Mouse (Mus musculus) pancreas, adult 10 weeks (tissue): Measurements from ENCODE around the gene Ckb. TPM values are rescaled to one million over a fixed set of nuclear protein-coding genes. Genes with fewer than 3 reads are reported as not detected.

Experiments
- polyA plus RNA-seq: library from polyadenylated mRNA; stranded (reverse); fragments of 350-450 nt; fragmentation: Illumina TruSeq; extraction: RNeasy Lipid Tissue Mini Kit (QIAGEN cat#74804); gene quantifications from one replicate; pipeline ENCODE4 v1.2.3, GENCODE M21; 2015; ENCODE audit warnings: low read depth, low replicate concordance; ENCODE audit not compliant: insufficient read depth

Gene Ckb
- 18.8 TPM for polyA plus RNA-seq

GRCm38 (mm10) chr12:111672176-111672575 lies at the start of gene Ckb:
TSS of gene Ckb (minus strand) at chr12:111672338.

DNA sequence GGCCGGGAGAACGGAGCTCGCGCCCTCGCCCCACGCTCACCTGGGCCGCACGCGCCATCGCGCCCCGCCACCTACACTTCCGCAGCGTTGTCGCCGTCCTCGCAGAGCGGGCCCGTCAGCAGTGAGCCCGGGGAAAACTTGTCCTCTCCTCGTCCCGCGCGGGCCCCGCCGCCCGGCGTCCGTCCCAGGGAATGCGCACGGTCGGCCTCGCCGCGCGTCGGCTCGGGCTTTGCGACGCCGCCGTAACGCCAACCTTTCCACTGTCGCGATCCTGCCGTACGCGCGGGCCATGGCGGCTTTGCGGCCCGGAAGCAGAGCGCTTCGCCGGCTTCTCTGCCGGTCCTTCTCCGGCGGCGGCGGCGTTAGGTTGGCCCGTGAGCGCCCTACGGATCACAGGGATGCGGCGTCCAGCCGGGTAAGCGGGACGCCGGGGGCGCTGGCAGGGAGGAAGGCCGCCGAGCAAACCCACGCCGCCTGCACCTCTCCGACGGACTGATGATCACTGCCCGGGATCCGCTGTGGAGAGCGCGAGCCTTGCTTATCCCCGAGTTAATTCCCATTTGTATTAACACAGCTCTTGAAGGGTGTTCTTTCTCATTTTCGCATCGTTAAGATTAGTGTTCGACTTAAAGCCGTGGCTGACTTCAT lies 41.0 kb upstream of the Ckb start, which contains the start of the genes Bag5 and Apopt1:
Bag5 (minus strand) TSS at position 254 of the 648 bp plus-strand sequence.
Apopt1 (plus strand) TSS at position 258 of the 648 bp plus-strand sequence.

DNA sequence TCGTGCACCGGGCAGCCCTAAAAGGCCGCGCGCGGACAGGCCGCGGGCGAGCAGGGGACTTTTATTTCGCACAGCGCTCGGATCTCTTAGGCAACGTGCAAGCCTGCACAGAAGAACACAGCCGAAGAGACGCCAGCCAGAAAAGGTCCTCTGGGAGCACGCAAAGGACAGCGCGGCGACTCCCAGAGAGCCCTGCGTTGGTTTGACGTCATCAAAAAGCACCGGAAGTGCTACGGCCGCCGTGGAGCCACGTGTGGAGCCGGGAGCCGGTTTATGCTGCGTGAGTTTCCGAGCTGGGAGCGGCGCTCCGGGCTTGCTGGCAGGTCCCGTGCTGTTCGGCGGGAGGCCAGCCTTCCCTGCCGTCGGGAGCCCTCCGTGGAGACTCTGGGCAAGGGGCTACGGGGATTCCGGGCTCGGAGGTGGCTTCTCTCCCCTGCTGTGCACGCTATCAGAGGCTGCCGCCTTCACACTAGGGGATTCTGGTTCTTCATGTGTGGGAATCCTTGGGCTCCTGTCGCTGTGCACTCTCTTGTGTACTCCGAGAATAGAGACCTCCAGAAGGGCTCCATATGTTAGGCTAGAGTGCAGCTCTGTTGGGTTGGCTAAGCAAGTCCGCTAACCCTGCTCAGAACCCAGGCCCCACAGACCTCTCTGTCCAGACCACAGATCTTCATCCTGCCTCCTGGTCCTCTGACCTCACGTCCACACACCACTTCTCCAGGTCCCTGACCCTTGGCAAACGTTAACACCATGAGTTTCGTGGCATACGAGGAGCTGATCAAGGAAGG lies 5.9 kb upstream of the Ckb start, which contains the start of gene Trmt61a:
Trmt61a (plus strand) TSS at position 224 of the 788 bp plus-strand sequence.

Other genes with a start within 250 kb of the Ckb start
- gene Tnfaip2, start 229.9 kb downstream of the Ckb start, polyA plus RNA-seq = 7.6 TPM
- gene Gm266, start 186.5 kb downstream of the Ckb start, polyA plus RNA-seq = not detected
- 35.3 TPM for gene Eif5, start 134.3 kb downstream of the Ckb start, polyA plus RNA-seq
- gene Mark3, start 97.8 kb downstream of the Ckb start, polyA plus RNA-seq = 17.2 TPM
- 4.0 TPM for gene Trmt61a, start 5.8 kb upstream of the Ckb start, polyA plus RNA-seq
- gene Bag5, start 40.9 kb upstream of the Ckb start, polyA plus RNA-seq = 7.0 TPM
- gene Apopt1, start 40.9 kb upstream of the Ckb start, polyA plus RNA-seq = 10.9 TPM
- 62.6 TPM for gene Klc1, start 86.5 kb upstream of the Ckb start, polyA plus RNA-seq
- 1.3 TPM for gene Xrcc3, start 141.5 kb upstream of the Ckb start, polyA plus RNA-seq
- 18.6 TPM for gene Zfyve21, start 141.8 kb upstream of the Ckb start, polyA plus RNA-seq
- 8.2 TPM for gene Ppp1r13b, start 235.8 kb upstream of the Ckb start, polyA plus RNA-seq